Mouse (Mus musculus): ENCODE measurements around the gene Etv6. TPM values are rescaled to one million over a fixed set of nuclear protein-coding genes. Genes with fewer than 3 reads are reported as not detected.

Etv6 gene
- total and polyA plus RNA-seq, 3 experiments = 10.4 to 58.9 (median 28.9) TPM

DNA sequence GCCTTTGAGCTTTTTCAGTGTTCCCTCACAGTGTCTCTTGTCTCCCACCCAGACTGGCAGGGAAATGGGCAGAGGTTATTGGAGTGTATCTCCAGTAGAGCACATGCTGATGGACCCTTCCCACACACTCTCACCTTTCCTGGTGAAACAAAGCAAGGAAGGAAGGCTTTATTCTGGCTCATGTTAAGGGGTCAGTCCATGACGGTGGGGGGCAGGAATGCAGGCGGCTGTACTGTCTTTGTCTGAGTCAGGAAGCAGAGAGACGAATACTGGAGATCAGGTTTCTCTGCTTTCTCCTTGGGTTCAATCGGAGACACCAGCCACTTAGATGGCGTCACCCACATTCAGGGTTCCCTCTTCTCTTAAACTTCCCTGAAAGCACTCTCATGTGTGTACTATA lies 11.7 kb downstream of the Etv6 start:
- no peak for TF ChIP-seq POLR2AphosphoS5 (IDR thresholded peaks at IDR 0.05; ENCODE audit: insufficient replicate concordance, low read depth, low read length)
- no peak for TF ChIP-seq TAL1 (conservative IDR thresholded peaks at IDR 0.05; ENCODE audit: low read depth, low read length)
- no peak for TF ChIP-seq GATA2 (IDR thresholded peaks at IDR 0.05; ENCODE audit: borderline replicate concordance, low read depth, low read length)
- TF ChIP-seq GATA1 (IDR thresholded peaks at IDR 0.05; ENCODE audit: borderline replicate concordance, low read length) = no peak
- no peak for TF ChIP-seq CTCF (IDR thresholded peaks at IDR 0.05; ENCODE audit: low read depth, low read length)
- no peak overlapping the region for H3K4me3 ChIP-seq (ENCODE audit: low read depth, low read length)
- peaks cover 64% of the 10 kb centered on the region for H3K36me3 ChIP-seq (replicated peaks)
- no peaks in the 10 kb centered on the region for H3K9me3 ChIP-seq (replicated peaks)
- peaks cover 45% of the 10 kb centered on the region for H3K4me1 ChIP-seq (ENCODE audit: insufficient read depth, low read depth, low read length)
- H3K27me3 ChIP-seq (ENCODE audit: insufficient read depth, low read length) = no peaks in the 10 kb centered on the region
- ATAC-seq (ENCODE audit: extremely low read depth, insufficient number of reproducible peaks, low FRiP score, poor library complexity, severe bottlenecking) (no peak), DNase-seq (ENCODE audit: low spot score) (no peak)

DNA sequence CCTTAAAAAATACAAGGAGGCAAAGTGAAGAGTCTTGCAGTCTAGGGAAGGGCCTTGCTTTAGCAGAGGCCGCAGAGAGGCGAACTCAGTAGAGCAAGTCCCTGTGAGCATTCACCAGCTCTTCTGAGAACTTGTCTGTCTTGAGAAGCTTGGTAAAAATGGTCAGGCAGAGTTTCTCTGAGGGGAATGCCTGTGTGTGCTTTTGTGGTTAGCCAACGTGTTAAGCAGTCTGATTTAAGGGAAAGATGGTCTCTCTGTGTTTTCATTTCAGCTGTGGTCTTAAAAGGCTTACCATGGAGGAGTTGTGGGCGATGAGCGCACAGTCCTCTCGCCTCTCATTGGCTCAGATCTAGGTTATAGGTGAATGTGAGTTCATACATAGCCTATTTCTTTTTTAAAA lies 12.5 kb downstream of the Etv6 start:
- no peaks in the 10 kb centered on the region for H3K27me3 ChIP-seq (ENCODE audit: insufficient read depth, low read length)
- no peak for ATAC-seq (ENCODE audit: extremely low read depth, insufficient number of reproducible peaks, low FRiP score, poor library complexity, severe bottlenecking)
- H3K4me1 ChIP-seq (ENCODE audit: insufficient read depth, low read depth, low read length) = peaks cover 45% of the 10 kb centered on the region
- peaks cover 70% of the 10 kb centered on the region for H3K36me3 ChIP-seq (replicated peaks)
- no peak for DNase-seq (ENCODE audit: low spot score)
- TF ChIP-seq TAL1 (conservative IDR thresholded peaks at IDR 0.05; ENCODE audit: low read depth, low read length) = no peak
- TF ChIP-seq POLR2AphosphoS5 (IDR thresholded peaks at IDR 0.05; ENCODE audit: insufficient replicate concordance, low read depth, low read length) = no peak
- TF ChIP-seq CTCF (IDR thresholded peaks at IDR 0.05; ENCODE audit: low read depth, low read length) = no peak
- no peak for TF ChIP-seq GATA1 (IDR thresholded peaks at IDR 0.05; ENCODE audit: borderline replicate concordance, low read length)
- no peak for TF ChIP-seq GATA2 (IDR thresholded peaks at IDR 0.05; ENCODE audit: borderline replicate concordance, low read depth, low read length)
- H3K9me3 ChIP-seq (replicated peaks) = no peaks in the 10 kb centered on the region
- H3K4me3 ChIP-seq (ENCODE audit: low read depth, low read length) = no peak overlapping the region

DNA sequence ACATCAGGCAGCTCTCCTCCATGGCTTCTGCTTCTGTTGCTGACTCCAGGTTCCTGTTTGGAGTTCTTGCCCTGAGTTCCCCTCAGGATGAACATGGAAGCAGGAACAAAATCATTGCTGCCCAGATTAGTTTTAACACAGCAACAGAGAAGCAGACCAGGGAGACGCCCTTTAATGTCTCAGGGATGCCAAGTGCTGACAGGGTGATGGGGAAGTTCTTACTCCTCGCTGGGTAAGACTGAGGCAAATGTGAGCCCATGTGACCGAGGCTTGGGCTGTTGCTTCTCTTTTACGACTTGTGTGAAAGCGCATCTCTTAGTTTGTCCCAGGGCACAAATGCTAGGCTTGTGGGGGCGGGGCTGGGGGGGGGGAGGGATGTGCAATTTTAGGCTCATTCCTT lies 13.5 kb downstream of the Etv6 start:
- Histone ChIP-seq H3K4me1 (ENCODE audit: insufficient read depth, low read depth, low read length) (peaks cover 42% of the 10 kb centered on the region), H3K4me3 (ENCODE audit: low read depth, low read length) (no peak overlapping the region), H3K36me3 (replicated peaks) (peaks cover 75% of the 10 kb centered on the region), H3K27me3 (ENCODE audit: insufficient read depth, low read length) (no peaks in the 10 kb centered on the region), H3K9me3 (replicated peaks) (no peaks in the 10 kb centered on the region)
- ATAC-seq (ENCODE audit: extremely low read depth, insufficient number of reproducible peaks, low FRiP score, poor library complexity, severe bottlenecking) (no peak), DNase-seq (ENCODE audit: low spot score) (no peak)
- no peak for TF ChIP-seq CTCF (IDR thresholded peaks at IDR 0.05; ENCODE audit: low read depth, low read length)
- TF ChIP-seq TAL1 (conservative IDR thresholded peaks at IDR 0.05; ENCODE audit: low read depth, low read length) = no peak
- no peak for TF ChIP-seq POLR2AphosphoS5 (IDR thresholded peaks at IDR 0.05; ENCODE audit: insufficient replicate concordance, low read depth, low read length)
- no peak for TF ChIP-seq GATA2 (IDR thresholded peaks at IDR 0.05; ENCODE audit: borderline replicate concordance, low read depth, low read length)
- no peak for TF ChIP-seq GATA1 (IDR thresholded peaks at IDR 0.05; ENCODE audit: borderline replicate concordance, low read length)

DNA sequence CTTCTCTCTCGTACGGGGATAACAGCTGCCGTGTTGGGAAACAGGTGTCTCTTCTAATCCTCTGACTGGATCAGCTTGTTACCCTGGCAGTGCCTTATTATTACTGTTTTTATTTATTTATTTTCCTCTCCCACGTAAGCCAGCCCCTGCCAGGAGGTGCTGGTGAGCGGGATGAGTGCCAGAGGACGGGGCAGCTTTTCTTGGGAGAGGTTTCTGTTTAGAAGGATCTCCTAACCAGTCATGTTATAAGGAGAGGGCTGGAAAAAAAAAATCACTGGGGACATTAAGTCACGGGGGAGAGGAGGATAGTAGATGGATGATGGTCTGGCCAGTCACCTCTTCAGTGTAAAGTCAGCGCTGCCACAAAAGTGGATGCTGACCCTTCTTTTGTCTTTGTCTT lies 15.0 kb downstream of the Etv6 start:
- TF ChIP-seq CTCF (IDR thresholded peaks at IDR 0.05; ENCODE audit: low read depth, low read length) (no peak), GATA2 (IDR thresholded peaks at IDR 0.05; ENCODE audit: borderline replicate concordance, low read depth, low read length) (no peak)
- ATAC-seq (ENCODE audit: extremely low read depth, insufficient number of reproducible peaks, low FRiP score, poor library complexity, severe bottlenecking) (no peak), DNase-seq (ENCODE audit: low spot score) (no peak)
- H3K4me1 ChIP-seq (ENCODE audit: insufficient read depth, low read depth, low read length) = peaks cover 31% of the 10 kb centered on the region
- peaks cover 81% of the 10 kb centered on the region for H3K36me3 ChIP-seq (replicated peaks)
- H3K4me3 ChIP-seq (ENCODE audit: low read depth, low read length) = no peak overlapping the region
- H3K27me3 ChIP-seq (ENCODE audit: insufficient read depth, low read length) = no peaks in the 10 kb centered on the region
- H3K9me3 ChIP-seq (replicated peaks) = no peaks in the 10 kb centered on the region

DNA sequence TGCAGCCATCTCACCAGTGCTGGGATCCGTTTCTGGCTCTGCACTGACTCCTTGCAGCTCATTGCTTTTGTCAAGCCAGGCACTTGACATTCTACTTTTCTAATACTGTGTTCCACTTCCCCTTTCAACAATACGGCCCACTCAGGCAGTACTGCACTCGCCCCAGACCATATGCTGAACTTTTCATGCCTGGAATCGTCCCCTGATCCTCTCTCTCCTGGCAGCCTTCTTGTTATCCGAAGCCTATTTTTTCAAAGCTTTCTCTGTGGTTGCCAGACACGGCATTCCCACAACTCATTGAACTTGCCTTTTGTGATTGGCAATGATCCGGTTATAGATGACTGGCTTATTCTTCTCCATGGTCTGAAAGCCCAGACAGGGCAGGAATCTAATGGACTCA lies 16.4 kb downstream of the Etv6 start:
- ATAC-seq (ENCODE audit: extremely low read depth, insufficient number of reproducible peaks, low FRiP score, poor library complexity, severe bottlenecking) = no peak
- TF ChIP-seq CTCF (IDR thresholded peaks at IDR 0.05; ENCODE audit: low read depth, low read length) = no peak
- TF ChIP-seq POLR2AphosphoS5 (IDR thresholded peaks at IDR 0.05; ENCODE audit: insufficient replicate concordance, low read depth, low read length) = no peak
- no peak for TF ChIP-seq GATA2 (IDR thresholded peaks at IDR 0.05; ENCODE audit: borderline replicate concordance, low read depth, low read length)
- TF ChIP-seq TAL1 (conservative IDR thresholded peaks at IDR 0.05; ENCODE audit: low read depth, low read length) = no peak
- no peak for TF ChIP-seq GATA1 (IDR thresholded peaks at IDR 0.05; ENCODE audit: borderline replicate concordance, low read length)
- H3K4me1 ChIP-seq (ENCODE audit: insufficient read depth, low read depth, low read length) = peaks cover 23% of the 10 kb centered on the region

DNA sequence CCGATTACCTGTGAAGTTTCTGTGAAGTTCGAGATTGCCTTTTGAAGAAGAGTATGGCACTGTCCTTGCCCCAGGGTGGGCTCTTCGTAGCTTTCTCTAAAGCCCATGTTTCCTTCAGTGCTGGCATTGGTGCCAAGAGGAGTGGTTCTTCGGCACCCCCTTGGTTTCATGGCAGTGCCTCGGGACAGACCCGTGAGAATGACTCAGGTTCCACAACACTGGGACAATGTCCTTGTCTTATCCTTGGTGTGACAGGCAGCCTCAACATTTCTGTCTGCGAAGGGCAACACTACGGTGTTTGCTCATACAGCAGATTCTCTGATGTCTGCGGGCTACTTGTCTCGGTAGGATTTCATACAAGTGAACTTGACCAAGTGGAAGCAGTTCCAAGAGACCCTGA lies 17.6 kb downstream of the Etv6 start:
- Histone ChIP-seq H3K4me1 (ENCODE audit: insufficient read depth, low read depth, low read length) (peaks cover 12% of the 10 kb centered on the region), H3K36me3 (replicated peaks) (peaks cover 76% of the 10 kb centered on the region)

More for the DNA sequence above, 16.4 kb downstream of the Etv6 start:
- H3K36me3 ChIP-seq (replicated peaks) = peaks cover 82% of the 10 kb centered on the region
- DNase-seq (ENCODE audit: low spot score) = no peak
- H3K27me3 ChIP-seq (ENCODE audit: insufficient read depth, low read length) = no peaks in the 10 kb centered on the region
- no peak overlapping the region for H3K4me3 ChIP-seq (ENCODE audit: low read depth, low read length)
- no peaks in the 10 kb centered on the region for H3K9me3 ChIP-seq (replicated peaks)

More for the DNA sequence above, 17.6 kb downstream of the Etv6 start:
- no peak for TF ChIP-seq GATA1 (IDR thresholded peaks at IDR 0.05; ENCODE audit: borderline replicate concordance, low read length)
- TF ChIP-seq CTCF (IDR thresholded peaks at IDR 0.05; ENCODE audit: low read depth, low read length) = no peak
- no peak for TF ChIP-seq TAL1 (conservative IDR thresholded peaks at IDR 0.05; ENCODE audit: low read depth, low read length)
- TF ChIP-seq POLR2AphosphoS5 (IDR thresholded peaks at IDR 0.05; ENCODE audit: insufficient replicate concordance, low read depth, low read length) = no peak
- no peak for TF ChIP-seq GATA2 (IDR thresholded peaks at IDR 0.05; ENCODE audit: borderline replicate concordance, low read depth, low read length)
- no peaks in the 10 kb centered on the region for H3K9me3 ChIP-seq (replicated peaks)
- H3K4me3 ChIP-seq (ENCODE audit: low read depth, low read length) = no peak overlapping the region
- H3K27me3 ChIP-seq (ENCODE audit: insufficient read depth, low read length) = no peaks in the 10 kb centered on the region
- no peak for DNase-seq (ENCODE audit: low spot score)
- no peak for ATAC-seq (ENCODE audit: extremely low read depth, insufficient number of reproducible peaks, low FRiP score, poor library complexity, severe bottlenecking)

All from G1E (cell line).